Mouse (Mus musculus): ENCODE data around the gene Lrp10. TPM values are rescaled to one million over a fixed set of nuclear protein-coding genes. Genes with fewer than 3 reads are reported as not detected.

The Lrp10 gene
- total and polyA plus RNA-seq, 2 experiments from 2014 or later, result 54.4 to 81.5 TPM

- DNase-seq (ENCODE audit: low spot score) (peak; percentile 18), ATAC-seq (ENCODE audit: insufficient read depth, low read depth) (peak; percentile 59; the same call in 1 of the 2 replicates)
- Histone ChIP-seq H3K36me3 (replicated peaks; ENCODE audit: control insufficient read depth, insufficient read depth, low read length) (no peaks in the 10 kb centered on the region), H3K4me3 (ENCODE audit: low read depth, low read length) (peak overlapping the region; percentile 47), H3K4me1 (ENCODE audit: control insufficient read depth, insufficient read depth) (peaks cover 16% of the 10 kb centered on the region; the same call in 1 of the 2 replicates), H3K27ac (ENCODE audit: low read depth) (no peak overlapping the region), H3K9ac (replicated peaks; ENCODE audit: low read depth, low read length) (peak overlapping the region; percentile 50), H3K4me2 (ENCODE audit: low read depth, low read length) (peak overlapping the region; percentile 82), H3K9me3 (replicated peaks; ENCODE audit: control insufficient read depth, low read length) (no peaks in the 10 kb centered on the region), H3K27me3 (ENCODE audit: control insufficient read depth, insufficient read depth, low read length) (peaks cover 16% of the 10 kb centered on the region; the same call in 1 of the 2 replicates)
- TF ChIP-seq EP300 (IDR thresholded peaks at IDR 0.05; ENCODE audit: low read depth) (no peak), CTCF (IDR thresholded peaks at IDR 0.05; ENCODE audit: low read depth) (no peak)
- WGBS, result 2% methylated on average over 40 of the region's 40 CpGs
Observed at GRCm38 (mm10) chr14:54479451-54479920, 15.5 kb downstream of the Lrp10 start.

GRCm38 (mm10) chr14:54480673-54481072 is 16.7 kb downstream of the Lrp10 start:
- Histone ChIP-seq H3K9ac (replicated peaks; ENCODE audit: low read depth, low read length) (no peak overlapping the region), H3K4me2 (ENCODE audit: low read depth, low read length) (no peak overlapping the region), H3K9me3 (replicated peaks; ENCODE audit: control insufficient read depth, low read length) (no peaks in the 10 kb centered on the region), H3K4me3 (ENCODE audit: low read depth, low read length) (no peak overlapping the region), H3K4me1 (ENCODE audit: control insufficient read depth, insufficient read depth) (peaks cover 16% of the 10 kb centered on the region; the same call in 1 of the 2 replicates), H3K27me3 (ENCODE audit: control insufficient read depth, insufficient read depth, low read length) (peaks cover 16% of the 10 kb centered on the region; the same call in 1 of the 2 replicates), H3K27ac (ENCODE audit: low read depth) (no peak overlapping the region), H3K36me3 (replicated peaks; ENCODE audit: control insufficient read depth, insufficient read depth, low read length) (no peaks in the 10 kb centered on the region)
- TF ChIP-seq CTCF (IDR thresholded peaks at IDR 0.05; ENCODE audit: low read depth) (no peak), EP300 (IDR thresholded peaks at IDR 0.05; ENCODE audit: low read depth) (no peak)
- DNase-seq (ENCODE audit: low spot score) (no peak), ATAC-seq (ENCODE audit: insufficient read depth, low read depth) (no peak)
- WGBS, result 61% methylated on average over 6 of the region's 6 CpGs

- ATAC-seq (ENCODE audit: insufficient read depth, low read depth) (no peak), DNase-seq (ENCODE audit: low spot score) (no peak)
- Histone ChIP-seq H3K4me3 (ENCODE audit: low read depth, low read length) (no peak overlapping the region), H3K4me1 (ENCODE audit: control insufficient read depth, insufficient read depth) (peaks cover 13% of the 10 kb centered on the region; the same call in 1 of the 2 replicates), H3K36me3 (replicated peaks; ENCODE audit: control insufficient read depth, insufficient read depth, low read length) (no peaks in the 10 kb centered on the region), H3K27me3 (ENCODE audit: control insufficient read depth, insufficient read depth, low read length) (peaks cover 16% of the 10 kb centered on the region; the same call in 1 of the 2 replicates), H3K9me3 (replicated peaks; ENCODE audit: control insufficient read depth, low read length) (no peaks in the 10 kb centered on the region), H3K4me2 (ENCODE audit: low read depth, low read length) (no peak overlapping the region), H3K9ac (replicated peaks; ENCODE audit: low read depth, low read length) (no peak overlapping the region), H3K27ac (ENCODE audit: low read depth) (no peak overlapping the region)
- TF ChIP-seq EP300 (IDR thresholded peaks at IDR 0.05; ENCODE audit: low read depth) (no peak), CTCF (IDR thresholded peaks at IDR 0.05; ENCODE audit: low read depth) (no peak)
- WGBS, result 62% methylated on average over 8 of the region's 8 CpGs
Observed at GRCm38 (mm10) chr14:54481402-54481801, 17.5 kb downstream of the Lrp10 start.

GRCm38 (mm10) chr14:54482498-54482897 is 18.6 kb downstream of the Lrp10 start:
- 45% methylated on average over 9 of the region's 9 CpGs for WGBS
- Histone ChIP-seq H3K4me3 (ENCODE audit: low read depth, low read length) (no peak overlapping the region), H3K36me3 (replicated peaks; ENCODE audit: control insufficient read depth, insufficient read depth, low read length) (no peaks in the 10 kb centered on the region), H3K9me3 (replicated peaks; ENCODE audit: control insufficient read depth, low read length) (no peaks in the 10 kb centered on the region), H3K9ac (replicated peaks; ENCODE audit: low read depth, low read length) (no peak overlapping the region), H3K4me2 (ENCODE audit: low read depth, low read length) (no peak overlapping the region), H3K27ac (ENCODE audit: low read depth) (no peak overlapping the region), H3K4me1 (ENCODE audit: control insufficient read depth, insufficient read depth) (0 out of 2 replicates have a peak, but pooled peaks cover 7% of the 10 kb centered on the region), H3K27me3 (ENCODE audit: control insufficient read depth, insufficient read depth, low read length) (peaks cover 11% of the 10 kb centered on the region; the same call in 1 of the 2 replicates)
- DNase-seq (ENCODE audit: low spot score) (no peak), ATAC-seq (ENCODE audit: insufficient read depth, low read depth) (no peak)
- TF ChIP-seq EP300 (IDR thresholded peaks at IDR 0.05; ENCODE audit: low read depth), result no peak
- peak; percentile 49 for TF ChIP-seq CTCF (IDR thresholded peaks at IDR 0.05; ENCODE audit: low read depth)

- no peaks in the 10 kb centered on the region for H3K27me3 ChIP-seq (ENCODE audit: control insufficient read depth, insufficient read depth, low read length)
- no peaks in the 10 kb centered on the region for H3K36me3 ChIP-seq (replicated peaks; ENCODE audit: control insufficient read depth, insufficient read depth, low read length)
- DNase-seq (ENCODE audit: low spot score) (no peak), ATAC-seq (ENCODE audit: insufficient read depth, low read depth) (no peak)
- H3K27ac ChIP-seq (ENCODE audit: low read depth), result no peak overlapping the region
- H3K9me3 ChIP-seq (replicated peaks; ENCODE audit: control insufficient read depth, low read length), result no peaks in the 10 kb centered on the region
- no peaks in the 10 kb centered on the region for H3K4me1 ChIP-seq (ENCODE audit: control insufficient read depth, insufficient read depth)
- H3K4me2 ChIP-seq (ENCODE audit: low read depth, low read length), result no peak overlapping the region
- WGBS, result 87% methylated on average over 7 of the region's 7 CpGs
- TF ChIP-seq CTCF (IDR thresholded peaks at IDR 0.05; ENCODE audit: low read depth) (no peak), EP300 (IDR thresholded peaks at IDR 0.05; ENCODE audit: low read depth) (no peak)
- H3K9ac ChIP-seq (replicated peaks; ENCODE audit: low read depth, low read length), result no peak overlapping the region
- no peak overlapping the region for H3K4me3 ChIP-seq (ENCODE audit: low read depth, low read length)
Observed at GRCm38 (mm10) chr14:54485899-54486298, 22.0 kb downstream of the Lrp10 start.

GRCm38 (mm10) chr14:54487732-54488131 is 23.8 kb downstream of the Lrp10 start:
- TF ChIP-seq CTCF (IDR thresholded peaks at IDR 0.05; ENCODE audit: low read depth) (no peak), EP300 (IDR thresholded peaks at IDR 0.05; ENCODE audit: low read depth) (no peak)
- 60% methylated on average over 2 of the region's 2 CpGs for WGBS
- no peaks in the 10 kb centered on the region for H3K4me1 ChIP-seq (ENCODE audit: control insufficient read depth, insufficient read depth)

More at GRCm38 (mm10) chr14:54487732-54488131, 23.8 kb downstream of the Lrp10 start:
- H3K27me3 ChIP-seq (ENCODE audit: control insufficient read depth, insufficient read depth, low read length), result no peaks in the 10 kb centered on the region
- no peak overlapping the region for H3K4me2 ChIP-seq (ENCODE audit: low read depth, low read length)
- H3K27ac ChIP-seq (ENCODE audit: low read depth), result no peak overlapping the region
- H3K9me3 ChIP-seq (replicated peaks; ENCODE audit: control insufficient read depth, low read length), result no peaks in the 10 kb centered on the region
- no peaks in the 10 kb centered on the region for H3K36me3 ChIP-seq (replicated peaks; ENCODE audit: control insufficient read depth, insufficient read depth, low read length)
- ATAC-seq (ENCODE audit: insufficient read depth, low read depth) (no peak), DNase-seq (ENCODE audit: low spot score) (no peak)
- H3K4me3 ChIP-seq (ENCODE audit: low read depth, low read length), result no peak overlapping the region
- H3K9ac ChIP-seq (replicated peaks; ENCODE audit: low read depth, low read length), result no peak overlapping the region
